ENCODE assay signal across 27 mouse cellular contexts in genomic region chr4:109072891-109073290, GRCm38 (mm10).
"Had no signal": no experiment of that assay in that cellular context is flagged by ENCODE, and none has a peak within 500 bp of the region (broad histone marks: within the 10 kb centered on the region; RNA-seq: fewer than 3 reads in every experiment).

No protein-coding gene starts in this region.

- DNase-seq: gastrocnemius, postnatal 10 days; gastrocnemius, postnatal 25 days; heart, adult 18-20 months; heart, postnatal 14 days; heart, postnatal 36 days; kidney, adult 11 months; kidney, adult 2 months; kidney, adult 9 months; kidney, postnatal 14 days; kidney, postnatal 36 days; layer of hippocampus, adult 9-11 months; layer of hippocampus, postnatal 36 days; liver; liver, embryonic 13.5 days had no signal

- ATAC-seq: hindbrain, postnatal 0 days; intestine, embryonic 16.5 days had no signal

- H3K9ac ChIP-seq: heart, embryonic 13.5 days; heart, embryonic 15.5 days; hindbrain, embryonic 13.5 days; hindbrain, embryonic 15.5 days; kidney, embryonic 15.5 days; limb, embryonic 12.5 days; liver, embryonic 13.5 days; liver, embryonic 15.5 days had no signal

- H3K4me3 ChIP-seq: heart, embryonic 13.5 days; heart, embryonic 15.5 days; hindbrain, embryonic 13.5 days; hindbrain, embryonic 15.5 days; kidney, embryonic 15.5 days; limb, embryonic 10.5 days; limb, embryonic 12.5 days; liver, embryonic 13.5 days; liver, embryonic 15.5 days had no signal

- H3K27ac ChIP-seq: heart, embryonic 13.5 days; heart, embryonic 15.5 days; hindbrain, embryonic 13.5 days; hindbrain, embryonic 15.5 days; hindbrain, postnatal 0 days; kidney, embryonic 15.5 days; kidney, postnatal 0 days; limb, embryonic 10.5 days; limb, embryonic 12.5 days; liver, embryonic 13.5 days; liver, embryonic 15.5 days had no signal

- H3K4me1 ChIP-seq: hindbrain, embryonic 15.5 days; kidney, embryonic 15.5 days; limb, embryonic 10.5 days; limb, embryonic 12.5 days; liver, embryonic 13.5 days; liver, embryonic 15.5 days had no signal

- H3K27me3 ChIP-seq: heart, embryonic 13.5 days; heart, embryonic 15.5 days; hindbrain, embryonic 13.5 days; hindbrain, embryonic 15.5 days; kidney, embryonic 15.5 days; limb, embryonic 12.5 days; liver, embryonic 13.5 days; liver, embryonic 15.5 days had no signal

- H3K4me2 ChIP-seq: heart, embryonic 11.5 days; heart, embryonic 13.5 days; heart, embryonic 15.5 days; hindbrain, embryonic 13.5 days; hindbrain, embryonic 15.5 days; kidney, embryonic 15.5 days; limb, embryonic 12.5 days; liver, embryonic 11.5 days; liver, embryonic 13.5 days; liver, embryonic 15.5 days had no signal

- H3K9me3 ChIP-seq: heart, embryonic 13.5 days; heart, embryonic 15.5 days; hindbrain, embryonic 13.5 days; hindbrain, embryonic 15.5 days; kidney, embryonic 15.5 days; limb, embryonic 10.5 days; limb, embryonic 12.5 days; liver, embryonic 13.5 days; liver, embryonic 15.5 days had no signal
